Mouse (Mus musculus): ENCODE measurements around the gene Tox4. TPM values are rescaled to one million over a fixed set of nuclear protein-coding genes. Genes with fewer than 3 reads are reported as not detected.
"Not testable (repeated sequence)": the region's sequence is repeated elsewhere in the genome, so short reads cannot be mapped to it uniquely, and the experiment has no call there.

Tox4 gene
- total RNA-seq (2015; ENCODE audit: low replicate concordance): 14.7 and 27.0 TPM in 2 replicates
- 20.1 and 20.3 TPM in 2 replicates for total RNA-seq (2017; ENCODE audit: low replicate concordance)

GRCm38 (mm10) chr14:52278932-52279746 is at the start of gene Tox4, which contains the start of gene Rab2b:
TSS of gene Tox4 (plus strand) at chr14:52279146.
TSS of gene Rab2b (minus strand) at chr14:52279545.
- peak; percentile 96 for ATAC-seq (replicated peaks; ENCODE audit: low FRiP score, poor library complexity, severe bottlenecking)

GRCm38 (mm10) chr14:52232249-52232648 is 46.7 kb upstream of the Tox4 start:
- ATAC-seq (replicated peaks; ENCODE audit: low FRiP score, poor library complexity, severe bottlenecking): no peak

GRCm38 (mm10) chr14:52235165-52235564 is 43.8 kb upstream of the Tox4 start:
- no peak for ATAC-seq (replicated peaks; ENCODE audit: low FRiP score, poor library complexity, severe bottlenecking)

- no peak for ATAC-seq (replicated peaks; ENCODE audit: low FRiP score, poor library complexity, severe bottlenecking)
Observed at GRCm38 (mm10) chr14:52236216-52236615, 42.7 kb upstream of the Tox4 start.

- peak; percentile 99 for ATAC-seq (replicated peaks; ENCODE audit: low FRiP score, poor library complexity, severe bottlenecking)
Observed at GRCm38 (mm10) chr14:52244041-52244689, 34.8 kb upstream of the Tox4 start.

- no peak; the same call in 1 of the 2 replicates for ATAC-seq (replicated peaks; ENCODE audit: low FRiP score, poor library complexity, severe bottlenecking)
Observed at GRCm38 (mm10) chr14:52244690-52245042, 34.3 kb upstream of the Tox4 start.

- ATAC-seq (replicated peaks; ENCODE audit: low FRiP score, poor library complexity, severe bottlenecking): no peak
Observed at GRCm38 (mm10) chr14:52246129-52246528, 32.8 kb upstream of the Tox4 start.

- ATAC-seq (replicated peaks; ENCODE audit: low FRiP score, poor library complexity, severe bottlenecking): no peak
Observed at GRCm38 (mm10) chr14:52256311-52257175, 22.4 kb upstream of the Tox4 start.

- ATAC-seq (replicated peaks; ENCODE audit: low FRiP score, poor library complexity, severe bottlenecking): peak; percentile 99
Observed at GRCm38 (mm10) chr14:52257484-52258213, 21.3 kb upstream of the Tox4 start, which contains the start of gene Chd8. TSS of gene Chd8 (minus strand) at chr14:52257780.

- ATAC-seq (replicated peaks; ENCODE audit: low FRiP score, poor library complexity, severe bottlenecking): no peak
Observed at GRCm38 (mm10) chr14:52272781-52273180, 6.2 kb upstream of the Tox4 start.

- ATAC-seq (replicated peaks; ENCODE audit: low FRiP score, poor library complexity, severe bottlenecking): no peak
Observed at GRCm38 (mm10) chr14:52277210-52277609, 1.7 kb upstream of the Tox4 start.

- peak; percentile 32 for ATAC-seq (replicated peaks; ENCODE audit: low FRiP score, poor library complexity, severe bottlenecking)
Observed at GRCm38 (mm10) chr14:52279747-52280120, 788 bp downstream of the Tox4 start.

- ATAC-seq (replicated peaks; ENCODE audit: low FRiP score, poor library complexity, severe bottlenecking): no peak
Observed at GRCm38 (mm10) chr14:52283629-52284028, 4.7 kb downstream of the Tox4 start.

- no peak for ATAC-seq (replicated peaks; ENCODE audit: low FRiP score, poor library complexity, severe bottlenecking)
Observed at GRCm38 (mm10) chr14:52284191-52284590, 5.2 kb downstream of the Tox4 start.

- peak; percentile 76 for ATAC-seq (replicated peaks; ENCODE audit: low FRiP score, poor library complexity, severe bottlenecking)
Observed at GRCm38 (mm10) chr14:52295558-52296264, 16.8 kb downstream of the Tox4 start.

GRCm38 (mm10) chr14:52303517-52303916 is 24.6 kb downstream of the Tox4 start:
- ATAC-seq (replicated peaks; ENCODE audit: low FRiP score, poor library complexity, severe bottlenecking): not testable (repeated sequence)

- peak; percentile 95 for ATAC-seq (replicated peaks; ENCODE audit: low FRiP score, poor library complexity, severe bottlenecking)
Observed at GRCm38 (mm10) chr14:52304644-52305271, 25.8 kb downstream of the Tox4 start, which contains the start of gene Mettl3. TSS of gene Mettl3 (minus strand) at chr14:52305128.

- ATAC-seq (replicated peaks; ENCODE audit: low FRiP score, poor library complexity, severe bottlenecking): no peak
Observed at GRCm38 (mm10) chr14:52306100-52306499, 27.2 kb downstream of the Tox4 start.

Measured in erythroid progenitor cell, adult 5-6 weeks (primary cell).